Mouse (Mus musculus) olfactory bulb, adult 2 months (tissue): Measurements from ENCODE around the gene P2ry10. TPM values are rescaled to one million over a fixed set of nuclear protein-coding genes. Genes with fewer than 3 reads are reported as not detected.
"Not testable (repeated sequence)": the region's sequence is repeated elsewhere in the genome, so short reads cannot be mapped to it uniquely, and the experiment has no call there.

Experiments used
- H3K27ac ChIP-seq: fragments of 200-500 bp; 2 replicates; pipeline ENCODE4 v1.5.1; 2012; ENCODE audit warnings: low read depth, low read length; ENCODE audit not compliant: insufficient read depth
- H3K4me1 ChIP-seq: fragments of 200-500 bp; 2 replicates; pipeline ENCODE4 v1.6.1; 2012; ENCODE audit warnings: low read length; ENCODE audit not compliant: control insufficient read depth, insufficient read depth
- H3K4me3 ChIP-seq: fragments of 200-500 bp; 2 replicates; pipeline ENCODE4 v1.5.1; 2012; ENCODE audit warnings: mild to moderate bottlenecking, low read depth, low read length, moderate library complexity; ENCODE audit not compliant: insufficient read depth
- CTCF ChIP-seq: fragments of 200-500 bp; IDR thresholded peaks from 2 replicates; pipeline ENCODE4 v1.5.1; 2012; ENCODE audit warnings: low read depth, mild to moderate bottlenecking, low read length, moderate library complexity; ENCODE audit not compliant: insufficient read depth
- POLR2A ChIP-seq: fragments of 200-500 bp; IDR thresholded peaks from 2 replicates; pipeline ENCODE4 v1.6.1; 2012; ENCODE audit warnings: mild to moderate bottlenecking, low read depth, low read length, moderate library complexity; ENCODE audit not compliant: insufficient read depth
- WGBS: fragments of 180-500 bp; shearing (Covaris S2); methylation state at CpG from one replicate; pipeline ENCODE4 v1.1.7; 2018; 5-methylcytosine and 5-hydroxymethylcytosine counted together
- polyA plus RNA-seq: library from polyadenylated mRNA; stranded (reverse); fragments of >200 nt; gene quantifications from 2 replicates; pipeline ENCODE4 v1.2.4, GENCODE M21; 2012; ENCODE audit warnings: low replicate concordance; ENCODE audit not compliant: missing spikeins, insufficient read depth, insufficient read length

P2ry10 gene
- not detected in 2 replicates for polyA plus RNA-seq

- Histone ChIP-seq H3K4me1 (no peaks in the 10 kb centered on the region), H3K4me3 (no peak within 1 kb of the TSS), H3K27ac (no peak within 1 kb of the TSS)
- TF ChIP-seq POLR2A (no peak), CTCF (no peak)
- 63% methylated on average over 4 of the region's 4 CpGs for WGBS
Measured at GRCm38 (mm10) chrX:107088177-107088576, at the start of gene P2ry10. Gene P2ry10, plus strand, starts transcription at chrX:107088492.

DNA sequence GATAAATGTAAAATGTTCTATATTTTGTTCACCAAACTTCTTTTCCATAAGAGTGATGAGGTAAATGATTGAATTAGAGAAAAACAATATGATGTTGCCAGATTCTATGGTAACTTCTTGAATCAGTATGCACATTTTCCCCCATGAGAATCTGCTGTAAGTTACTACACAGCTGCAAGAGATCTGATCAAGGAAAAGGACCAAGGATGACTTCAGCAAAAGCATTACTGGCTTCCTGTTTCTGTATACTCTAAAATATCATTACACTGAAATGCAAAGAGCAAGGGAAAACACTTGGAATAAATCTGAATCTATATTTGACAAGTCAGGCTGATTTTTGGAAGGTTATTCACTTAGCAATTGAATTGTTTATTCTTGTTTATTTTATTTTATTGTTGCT is 49.1 kb upstream of the P2ry10 start:
- Histone ChIP-seq H3K27ac (no peak overlapping the region), H3K4me3 (no peak overlapping the region), H3K4me1 (no peaks in the 10 kb centered on the region)
- TF ChIP-seq CTCF (no peak), POLR2A (no peak)

DNA sequence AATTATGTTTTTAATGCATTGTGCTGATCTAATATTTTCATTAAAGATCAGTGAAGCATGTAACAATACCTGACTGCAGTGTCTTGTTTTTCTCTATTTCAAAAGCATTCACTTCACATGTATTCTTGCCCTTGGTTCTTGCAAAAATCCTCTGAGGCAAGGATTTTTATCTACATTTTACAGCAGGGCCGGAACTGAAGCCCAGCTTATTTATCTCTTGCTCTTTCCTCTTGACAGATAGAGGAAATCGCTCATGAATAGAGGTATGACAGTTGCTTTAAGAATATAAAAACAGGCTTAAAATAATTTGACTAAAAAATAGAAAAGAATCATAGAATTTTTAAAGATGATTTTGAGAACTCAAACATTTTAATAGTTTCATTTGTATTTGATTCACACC is 48.7 kb upstream of the P2ry10 start:
- TF ChIP-seq POLR2A (no peak), CTCF (no peak)
- Histone ChIP-seq H3K27ac (no peak overlapping the region), H3K4me1 (no peaks in the 10 kb centered on the region), H3K4me3 (no peak overlapping the region)
- WGBS, result 76% methylated on average over 2 of the region's 2 CpGs

DNA sequence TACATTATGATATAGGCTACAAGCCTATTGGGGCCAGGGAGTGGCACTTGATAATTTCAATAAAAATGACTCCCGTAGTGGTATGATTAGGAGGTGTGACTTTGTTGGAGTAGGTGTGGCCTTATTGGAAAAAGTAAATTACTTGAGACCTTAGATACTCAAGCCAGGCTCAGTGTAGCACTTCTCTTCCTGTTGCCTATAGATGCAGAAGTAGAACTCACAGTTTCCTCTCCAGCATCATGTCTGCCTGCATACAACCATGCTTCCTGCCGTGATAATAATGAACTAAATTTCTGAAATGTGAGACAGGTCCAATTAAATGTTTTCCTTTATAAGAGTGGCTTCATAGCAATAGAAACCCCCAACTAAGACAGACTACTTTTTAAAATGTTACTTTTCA is 45.9 kb upstream of the P2ry10 start:
- TF ChIP-seq CTCF (no peak), POLR2A (no peak)
- 82% methylated on average over 2 of the region's 2 CpGs for WGBS
- Histone ChIP-seq H3K27ac (no peak overlapping the region), H3K4me3 (no peak overlapping the region), H3K4me1 (no peaks in the 10 kb centered on the region)

DNA sequence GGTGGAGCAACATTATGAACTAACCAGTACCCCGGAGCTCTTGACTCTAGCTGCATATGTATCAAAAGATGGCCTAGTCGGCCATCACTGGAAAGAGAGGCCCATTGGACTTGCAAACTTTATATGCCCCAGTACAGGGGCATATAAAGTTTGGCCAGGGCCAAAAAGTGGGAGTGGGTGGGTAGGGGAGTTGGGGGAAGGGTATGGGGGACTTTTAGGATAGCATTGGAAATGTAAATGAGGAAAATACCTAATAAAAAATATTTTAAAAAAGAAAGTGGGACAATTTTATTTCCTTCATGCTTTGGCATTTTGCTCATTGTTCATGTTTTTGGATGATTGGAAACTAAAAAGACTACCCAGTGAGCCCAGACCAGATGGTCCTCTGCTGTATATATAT is 4.9 kb upstream of the P2ry10 start:
- H3K27ac ChIP-seq, H3K4me3 ChIP-seq, H3K4me1 ChIP-seq: not testable (repeated sequence)
- 95% methylated on average over 2 of the region's 2 CpGs for WGBS

GRCm38 (mm10) chrX:107084320-107084719 is 4.0 kb upstream of the P2ry10 start:
- Histone ChIP-seq H3K4me1 (no peaks in the 10 kb centered on the region), H3K4me3 (no peak overlapping the region), H3K27ac (no peak overlapping the region)
- TF ChIP-seq CTCF, result no peak
- no peak for TF ChIP-seq POLR2A

DNA sequence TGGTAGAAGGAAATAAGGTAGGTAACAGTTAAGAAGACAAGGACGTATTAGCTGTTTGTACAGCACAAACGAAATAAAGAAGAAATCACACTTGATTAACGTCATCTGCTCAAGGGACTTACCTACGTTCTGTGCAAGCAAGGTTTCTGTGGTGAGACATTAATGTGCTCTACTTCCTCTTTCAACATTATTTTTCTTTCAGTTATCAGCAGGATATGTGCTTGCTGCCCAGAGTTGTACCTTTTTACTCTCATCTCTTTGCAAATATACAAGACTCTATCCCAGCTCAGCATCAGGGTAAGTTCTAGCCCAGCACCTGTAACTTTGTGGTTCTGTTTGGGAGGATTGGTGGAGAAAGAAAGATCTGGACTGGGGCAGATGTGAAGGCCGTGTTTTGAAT is 839 bp downstream of the P2ry10 start:
- H3K27ac ChIP-seq, result no peak overlapping the region
- TF ChIP-seq POLR2A (no peak), CTCF (no peak)
- H3K4me1 ChIP-seq, result no peaks in the 10 kb centered on the region
- no peak overlapping the region for H3K4me3 ChIP-seq
- WGBS, result 87% methylated on average over 5 of the region's 5 CpGs

DNA sequence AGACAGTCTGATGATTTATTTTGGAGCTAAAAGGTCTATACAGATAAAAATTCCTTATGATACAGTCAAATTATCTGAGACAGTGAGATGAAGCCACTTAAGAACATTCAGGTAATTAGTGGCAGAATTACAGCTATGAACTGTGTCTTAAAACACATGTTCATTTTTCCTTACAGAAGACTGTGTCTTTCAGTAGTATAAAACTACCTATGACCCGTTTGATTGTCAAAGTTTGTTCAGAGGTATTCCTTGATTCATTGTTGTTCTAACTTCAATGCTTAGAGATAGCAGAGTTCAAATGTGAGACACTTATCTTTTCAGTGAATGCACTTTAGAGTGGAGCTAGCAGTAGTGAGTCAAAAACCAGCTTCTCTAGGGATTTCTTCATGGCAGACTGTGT is 1.6 kb downstream of the P2ry10 start:
- no peak for TF ChIP-seq POLR2A
- no peak for TF ChIP-seq CTCF
- 82% methylated on average over 1 of the region's 1 CpGs for WGBS
- H3K4me3 ChIP-seq, result no peak overlapping the region
- no peak overlapping the region for H3K27ac ChIP-seq
- no peaks in the 10 kb centered on the region for H3K4me1 ChIP-seq

- TF ChIP-seq POLR2A (no peak), CTCF (no peak)
- Histone ChIP-seq H3K27ac (no peak overlapping the region), H3K4me3 (no peak overlapping the region), H3K4me1 (no peaks in the 10 kb centered on the region)
- WGBS, result 74% methylated on average over 3 of the region's 3 CpGs
Measured at GRCm38 (mm10) chrX:107095633-107096032, 7.3 kb downstream of the P2ry10 start.

DNA sequence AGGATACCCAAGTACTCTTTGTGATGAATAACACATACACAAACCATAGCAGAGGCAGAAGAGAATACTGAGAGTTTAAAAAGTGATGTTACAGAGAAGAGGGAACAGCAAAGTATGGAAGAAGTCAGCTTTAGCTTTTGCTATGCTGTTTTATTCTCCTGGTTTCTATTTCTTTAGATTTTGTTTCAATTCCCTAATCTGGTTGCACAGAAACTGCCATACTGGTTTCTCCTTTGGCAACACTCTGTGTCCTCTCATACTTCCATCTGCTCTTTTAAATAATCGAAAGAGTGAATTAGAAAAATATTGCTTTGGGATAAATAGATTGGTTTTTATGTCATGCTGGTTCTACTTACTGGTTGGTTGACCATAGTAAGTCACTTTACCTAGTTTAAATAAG is 28.0 kb downstream of the P2ry10 start:
- Histone ChIP-seq H3K4me3 (no peak overlapping the region), H3K27ac (no peak overlapping the region), H3K4me1 (no peaks in the 10 kb centered on the region)
- TF ChIP-seq CTCF, result no peak
- TF ChIP-seq POLR2A, result no peak
- 83% methylated on average over 1 of the region's 1 CpGs for WGBS
